Mouse (Mus musculus): ENCODE measurements around the gene Apol9a. TPM values are rescaled to one million over a fixed set of nuclear protein-coding genes. Genes with fewer than 3 reads are reported as not detected.
"Not testable (repeated sequence)": the region's sequence is repeated elsewhere in the genome, so short reads cannot be mapped to it uniquely, and the experiment has no call there.

Apol9a gene
- total and polyA plus RNA-seq, 2 experiments, result 69.5 to 80.3 TPM

DNA sequence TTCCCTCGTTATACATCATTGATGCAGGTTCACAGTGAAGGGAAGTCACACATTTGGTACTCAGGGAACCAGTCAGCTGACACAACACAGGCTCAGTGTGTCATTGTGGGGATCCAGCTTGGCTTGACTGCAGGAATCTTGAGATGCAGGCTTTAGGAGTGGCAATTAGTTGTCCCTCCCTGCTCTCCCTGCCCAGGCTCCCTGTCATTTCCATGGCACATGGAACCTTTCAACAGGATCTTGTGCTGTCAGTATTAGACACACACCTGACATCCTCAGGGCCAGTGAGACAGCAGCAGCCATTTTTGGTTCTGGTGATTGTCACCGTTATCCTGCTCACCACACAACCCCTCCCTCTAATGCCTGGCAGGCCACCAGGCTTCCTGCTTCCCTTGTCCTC lies 4.7 kb upstream of the Apol9a start:
- not testable (repeated sequence) for H3K36me3 ChIP-seq (ENCODE audit: control insufficient read depth, insufficient read depth, low read length); H3K79me2 ChIP-seq (ENCODE audit: control insufficient read depth, insufficient read depth, low read length); H3K4me1 ChIP-seq (ENCODE audit: control insufficient read depth, insufficient read depth, low read length); H3K4me3 ChIP-seq (ENCODE audit: insufficient read depth, low read depth, low read length); H3K27me3 ChIP-seq (ENCODE audit: control insufficient read depth, insufficient read depth, low read length); H3K27ac ChIP-seq (replicated peaks; ENCODE audit: insufficient read depth, low read depth, low read length); H3K9ac ChIP-seq (ENCODE audit: low read depth, low read length); DNase-seq (ENCODE audit: extremely low read depth, low read depth, low spot score)
- WGBS, result 71% methylated on average over 2 of the region's 2 CpGs

DNA sequence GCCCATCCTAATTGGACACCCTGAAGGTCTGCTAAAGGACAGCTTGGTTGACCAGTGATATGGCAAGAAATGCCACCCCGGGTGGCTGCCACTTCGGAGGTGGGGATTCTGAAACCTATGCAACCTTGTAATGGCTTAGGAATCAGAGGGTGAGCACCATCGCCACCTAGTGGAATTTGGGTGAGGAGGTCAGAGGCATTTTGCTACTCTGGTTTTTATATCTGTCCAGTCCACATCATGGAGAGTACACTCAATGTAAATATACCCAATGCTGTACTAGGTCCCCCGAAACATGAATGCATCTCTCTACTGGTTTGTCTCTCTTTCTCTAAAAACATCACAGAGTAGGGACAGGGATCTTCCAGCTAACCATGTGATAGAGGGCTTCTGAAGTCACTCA lies 1.8 kb upstream of the Apol9a start:
- not testable (repeated sequence) for H3K36me3 ChIP-seq (ENCODE audit: control insufficient read depth, insufficient read depth, low read length); H3K9ac ChIP-seq (ENCODE audit: low read depth, low read length); H3K27ac ChIP-seq (replicated peaks; ENCODE audit: insufficient read depth, low read depth, low read length); H3K79me2 ChIP-seq (ENCODE audit: control insufficient read depth, insufficient read depth, low read length); H3K4me1 ChIP-seq (ENCODE audit: control insufficient read depth, insufficient read depth, low read length); H3K4me3 ChIP-seq (ENCODE audit: insufficient read depth, low read depth, low read length); H3K27me3 ChIP-seq (ENCODE audit: control insufficient read depth, insufficient read depth, low read length)
- peak; percentile 30; the same call in 1 of the 2 replicates for TF ChIP-seq CTCF (IDR thresholded peaks at IDR 0.05; ENCODE audit: low read depth, low read length)
- peak; percentile 15 for DNase-seq (ENCODE audit: extremely low read depth, low read depth, low spot score)
- WGBS, result 13% methylated on average over 4 of the region's 4 CpGs

DNA sequence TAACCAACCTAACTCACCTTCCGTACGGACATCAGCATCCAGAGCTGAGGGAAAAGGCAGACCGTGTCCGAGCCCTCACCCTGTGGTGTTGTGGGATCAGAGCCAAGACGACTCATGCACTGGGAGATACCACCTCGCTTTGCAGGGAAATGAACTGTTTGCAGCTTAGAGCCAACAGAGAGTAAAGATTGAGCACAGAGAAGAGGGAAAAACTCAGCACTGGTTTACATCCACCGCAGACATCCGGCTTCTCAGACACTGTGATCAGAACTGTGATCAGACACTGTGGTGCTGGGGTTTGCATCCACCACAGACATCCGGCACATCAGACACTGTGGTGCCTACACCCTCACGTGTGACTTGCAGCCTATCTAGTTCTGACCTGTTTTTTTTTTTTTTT lies 4.6 kb downstream of the Apol9a start:
- 82% methylated on average over 10 of the region's 10 CpGs for WGBS
- H3K4me3 ChIP-seq (ENCODE audit: insufficient read depth, low read depth, low read length); H3K36me3 ChIP-seq (ENCODE audit: control insufficient read depth, insufficient read depth, low read length); H3K9ac ChIP-seq (ENCODE audit: low read depth, low read length); H3K27ac ChIP-seq (replicated peaks; ENCODE audit: insufficient read depth, low read depth, low read length); H3K79me2 ChIP-seq (ENCODE audit: control insufficient read depth, insufficient read depth, low read length); H3K27me3 ChIP-seq (ENCODE audit: control insufficient read depth, insufficient read depth, low read length); H3K4me1 ChIP-seq (ENCODE audit: control insufficient read depth, insufficient read depth, low read length); DNase-seq (ENCODE audit: extremely low read depth, low read depth, low spot score): not testable (repeated sequence)

DNA sequence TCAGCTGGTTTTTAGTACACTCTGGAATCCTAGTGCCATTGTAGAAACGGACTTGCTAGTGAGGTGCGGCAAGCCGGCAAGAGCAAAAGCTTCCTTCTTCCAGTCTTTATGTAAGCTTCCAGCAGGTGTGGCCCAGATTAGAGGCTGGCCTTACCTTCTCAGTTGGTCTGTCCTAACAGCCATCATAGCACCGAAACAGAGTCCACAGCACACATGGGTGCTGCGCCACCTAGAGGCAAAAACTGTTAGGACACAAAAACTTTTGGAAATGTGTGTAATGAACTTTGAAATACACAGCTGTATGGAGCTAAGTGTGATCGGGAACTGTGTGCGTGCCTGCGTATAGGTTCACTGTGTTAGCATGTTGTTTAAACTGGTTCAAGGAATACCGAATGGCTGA lies 11.9 kb downstream of the Apol9a start, which contains the start of gene Apol7a:
TSS of gene Apol7a (minus strand) at position 84 of the 400 bp plus-strand sequence.
- Histone ChIP-seq H3K9ac (ENCODE audit: low read depth, low read length) (peak within 1 kb of the TSS; percentile 85), H3K27ac (replicated peaks; ENCODE audit: insufficient read depth, low read depth, low read length) (peak within 1 kb of the TSS; percentile 89), H3K4me3 (ENCODE audit: insufficient read depth, low read depth, low read length) (peak within 1 kb of the TSS; percentile 60)
- not testable (repeated sequence) for H3K27me3 ChIP-seq (ENCODE audit: control insufficient read depth, insufficient read depth, low read length); H3K4me1 ChIP-seq (ENCODE audit: control insufficient read depth, insufficient read depth, low read length); H3K36me3 ChIP-seq (ENCODE audit: control insufficient read depth, insufficient read depth, low read length); H3K79me2 ChIP-seq (ENCODE audit: control insufficient read depth, insufficient read depth, low read length)
- WGBS, result 19% methylated on average over 9 of the region's 9 CpGs
- peak; percentile 89 for DNase-seq (ENCODE audit: extremely low read depth, low read depth, low spot score)
- peak; percentile 72 for TF ChIP-seq CTCF (IDR thresholded peaks at IDR 0.05; ENCODE audit: low read depth, low read length)

DNA sequence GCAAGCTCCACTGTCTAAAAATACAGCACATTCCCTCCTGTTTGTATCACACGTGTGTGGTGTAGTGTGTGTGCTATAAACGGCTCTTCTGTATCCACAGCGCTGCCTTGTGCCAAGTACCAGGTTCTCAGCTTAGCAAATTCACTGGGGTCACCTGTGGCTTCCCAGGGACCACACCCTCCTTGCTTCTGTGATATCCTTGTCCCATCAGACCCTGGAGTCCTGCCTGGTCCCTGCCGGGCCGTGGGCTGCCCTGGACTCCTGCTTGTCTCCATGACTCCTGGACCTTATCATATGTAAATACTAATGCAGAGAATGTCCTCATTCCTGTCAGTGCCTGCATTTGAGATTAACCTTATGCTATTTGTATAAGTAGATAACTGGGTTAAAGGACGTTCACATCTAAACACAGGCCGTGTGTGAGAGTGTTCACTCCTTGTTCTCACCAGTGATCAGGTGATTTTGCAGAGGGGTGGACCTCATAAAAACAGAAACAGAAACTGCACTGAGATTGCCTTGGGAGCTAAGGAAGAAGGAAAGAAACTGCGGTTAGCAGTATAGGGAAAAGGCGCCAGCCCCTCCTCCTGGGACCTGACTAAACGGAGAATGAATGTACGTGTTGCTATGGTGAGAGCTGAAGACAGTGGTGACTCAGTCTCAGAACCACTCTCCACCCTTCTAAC lies 13.3 kb downstream of the Apol9a start:
- Histone ChIP-seq H3K27ac (replicated peaks; ENCODE audit: insufficient read depth, low read depth, low read length) (peak overlapping the region; percentile 59), H3K4me3 (ENCODE audit: insufficient read depth, low read depth, low read length) (peak overlapping the region; percentile 60), H3K9ac (ENCODE audit: low read depth, low read length) (peak overlapping the region; percentile 63), H3K4me1 (ENCODE audit: control insufficient read depth, insufficient read depth, low read length) (peaks cover 14% of the 10 kb centered on the region)
- not testable (repeated sequence) for H3K27me3 ChIP-seq (ENCODE audit: control insufficient read depth, insufficient read depth, low read length); H3K79me2 ChIP-seq (ENCODE audit: control insufficient read depth, insufficient read depth, low read length); H3K36me3 ChIP-seq (ENCODE audit: control insufficient read depth, insufficient read depth, low read length)
- peak; percentile 74 for DNase-seq (ENCODE audit: extremely low read depth, low read depth, low spot score)
- WGBS, result 14% methylated on average over 11 of the region's 11 CpGs

DNA sequence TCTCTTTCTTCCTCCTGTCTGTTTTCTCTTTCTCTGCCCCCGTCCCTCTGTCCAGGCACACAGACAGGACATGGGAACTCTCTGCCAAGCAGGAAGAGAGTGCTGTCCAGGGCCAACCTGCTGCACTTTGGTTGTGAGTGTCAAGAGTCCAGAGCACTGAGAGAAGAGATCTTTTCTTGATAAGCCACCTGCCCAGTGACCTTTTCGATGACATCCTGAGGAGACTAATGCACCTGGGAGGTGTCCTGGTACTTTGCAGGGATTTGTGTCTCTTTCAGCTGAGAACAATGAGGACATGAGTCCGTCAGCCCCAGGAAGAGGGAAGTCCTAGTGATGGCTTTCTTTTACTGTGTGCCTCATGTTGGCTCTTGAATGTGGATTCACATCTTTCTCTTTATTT lies 17.1 kb downstream of the Apol9a start:
- not testable (repeated sequence) for H3K27me3 ChIP-seq (ENCODE audit: control insufficient read depth, insufficient read depth, low read length); H3K9ac ChIP-seq (ENCODE audit: low read depth, low read length); H3K79me2 ChIP-seq (ENCODE audit: control insufficient read depth, insufficient read depth, low read length); H3K4me3 ChIP-seq (ENCODE audit: insufficient read depth, low read depth, low read length)
- peak; percentile 90 for DNase-seq (ENCODE audit: extremely low read depth, low read depth, low spot score)
- H3K36me3 ChIP-seq (ENCODE audit: control insufficient read depth, insufficient read depth, low read length), result peaks cover 24% of the 10 kb centered on the region
- peak overlapping the region; percentile 46 for H3K27ac ChIP-seq (replicated peaks; ENCODE audit: insufficient read depth, low read depth, low read length)
- peaks cover 14% of the 10 kb centered on the region for H3K4me1 ChIP-seq (ENCODE audit: control insufficient read depth, insufficient read depth, low read length)
- WGBS, result 20% methylated on average over 3 of the region's 3 CpGs

All from liver, adult 2 months (tissue).